Mouse (Mus musculus): ENCODE measurements around the gene Olfr1243. TPM values are rescaled to one million over a fixed set of nuclear protein-coding genes. Genes with fewer than 3 reads are reported as not detected.
"Not testable (repeated sequence)": the region's sequence is repeated elsewhere in the genome, so short reads cannot be mapped to it uniquely, and the experiment has no call there.

Gene Olfr1243
- not detected in 2 replicates for total RNA-seq (2012; rRNA removed)

DNA sequence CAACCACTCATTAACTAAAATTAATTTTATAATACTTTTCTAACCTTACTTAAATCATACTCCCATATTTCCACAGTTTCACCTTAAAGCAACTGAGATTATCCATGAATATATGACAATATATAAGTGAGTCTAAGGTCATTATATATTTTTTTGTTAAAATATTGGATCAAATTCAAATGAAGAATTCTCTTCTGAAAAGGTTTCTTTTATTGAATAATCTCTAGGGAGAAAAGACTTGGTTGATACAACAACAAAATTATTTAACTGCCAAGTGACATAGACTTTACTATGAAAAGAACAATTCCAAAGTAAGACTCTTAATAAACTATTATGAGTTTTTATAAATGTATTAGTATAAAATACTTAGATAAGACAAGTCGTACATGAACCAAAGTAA lies at the start of gene Olfr1243:
Olfr1243 (minus strand) TSS at position 101 of the 400 bp plus-strand sequence.
- H3K27ac ChIP-seq (ENCODE audit: insufficient read depth, low read depth, low read length, poor library complexity, severe bottlenecking), result no peak within 1 kb of the TSS
- H3K36me3 ChIP-seq (ENCODE audit: control insufficient read depth, insufficient read depth, low read length, poor library complexity, severe bottlenecking), result no peaks in the 10 kb centered on the region
- TF ChIP-seq ZNF384 (IDR thresholded peaks at IDR 0.05; ENCODE audit: low read depth, low read length) (no peak), CHD2 (IDR thresholded peaks at IDR 0.05; ENCODE audit: low read depth, low read length) (no peak), HCFC1 (IDR thresholded peaks at IDR 0.05; ENCODE audit: borderline replicate concordance, insufficient read depth, low read length) (no peak), MAFK (IDR thresholded peaks at IDR 0.05; ENCODE audit: insufficient read depth, low read depth, low read length) (no peak), ZC3H11A (IDR thresholded peaks at IDR 0.05; ENCODE audit: borderline replicate concordance, low read depth, low read length) (no peak)
- in situ Hi-C loops (cut with MboI; ENCODE audit: low sequenced_read_pairs in 2 of 2, unreplicated experiment in 2 of 2), result loop anchor here in 1 of 2 experiments (25.0 kb wide), 1 partner anchor 1169 kb away; no protein-coding TSS in a partner anchor
- H3K4me1 ChIP-seq (ENCODE audit: control insufficient read depth in 2 of 2, insufficient read depth in 2 of 2, low read length in 2 of 2, poor library complexity in 1 of 2), result no peaks in the 10 kb centered on the region
- H3K4me3 ChIP-seq (ENCODE audit: insufficient read depth in 1 of 2, low read depth in 1 of 2, low read length in 2 of 2, poor library complexity in 1 of 2, severe bottlenecking in 1 of 2), result no peak within 1 kb of the TSS
- H3K9me3 ChIP-seq (ENCODE audit: control insufficient read depth, insufficient read depth, low read depth, low read length), result no peaks in the 10 kb centered on the region
- no peak for DNase-seq (ENCODE audit: low read depth, low spot score)
- H3K9ac ChIP-seq (ENCODE audit: insufficient read depth, low read depth, low read length, poor library complexity, severe bottlenecking), result no peak within 1 kb of the TSS

DNA sequence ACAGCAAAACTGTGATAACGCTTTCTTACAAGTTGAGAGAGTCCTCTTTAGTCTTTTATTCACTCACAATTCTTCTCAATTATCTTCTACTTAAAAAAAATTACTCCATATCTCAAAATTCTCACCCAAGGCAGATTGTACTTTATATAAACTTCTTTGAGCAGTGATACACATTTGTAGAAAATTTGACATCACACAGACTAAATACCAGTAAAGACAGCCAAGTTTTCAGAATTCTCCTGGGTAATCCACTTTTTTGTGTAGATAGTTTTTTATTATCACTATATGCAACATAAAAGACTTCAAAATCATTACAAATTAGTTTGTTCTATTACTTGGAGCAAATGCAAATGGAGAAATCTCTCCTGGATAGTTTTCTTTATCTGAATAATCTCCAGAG lies 47.1 kb upstream of the Olfr1243 start, which contains the start of gene Olfr1245:
Olfr1245 (minus strand) TSS at position 101 of the 400 bp plus-strand sequence.
- H3K36me3 ChIP-seq (ENCODE audit: control insufficient read depth, insufficient read depth, low read length, poor library complexity, severe bottlenecking), result no peaks in the 10 kb centered on the region
- H3K9me3 ChIP-seq (ENCODE audit: control insufficient read depth, insufficient read depth, low read depth, low read length), result no peaks in the 10 kb centered on the region
- H3K4me3 ChIP-seq (ENCODE audit: insufficient read depth in 1 of 2, low read depth in 1 of 2, low read length in 2 of 2, poor library complexity in 1 of 2, severe bottlenecking in 1 of 2), result no peak within 1 kb of the TSS
- in situ Hi-C loops (cut with MboI; ENCODE audit: low sequenced_read_pairs in 2 of 2, unreplicated experiment in 2 of 2), result no loop called here
- H3K4me1 ChIP-seq (ENCODE audit: control insufficient read depth in 2 of 2, insufficient read depth in 2 of 2, low read length in 2 of 2, poor library complexity in 1 of 2), result no peaks in the 10 kb centered on the region
- TF ChIP-seq MAFK (IDR thresholded peaks at IDR 0.05; ENCODE audit: insufficient read depth, low read depth, low read length) (no peak), ZNF384 (IDR thresholded peaks at IDR 0.05; ENCODE audit: low read depth, low read length) (no peak), CHD2 (IDR thresholded peaks at IDR 0.05; ENCODE audit: low read depth, low read length) (no peak), HCFC1 (IDR thresholded peaks at IDR 0.05; ENCODE audit: borderline replicate concordance, insufficient read depth, low read length) (no peak), ZC3H11A (IDR thresholded peaks at IDR 0.05; ENCODE audit: borderline replicate concordance, low read depth, low read length) (no peak)
- no peak within 1 kb of the TSS for H3K27ac ChIP-seq (ENCODE audit: insufficient read depth, low read depth, low read length, poor library complexity, severe bottlenecking)
- H3K9ac ChIP-seq (ENCODE audit: insufficient read depth, low read depth, low read length, poor library complexity, severe bottlenecking), result no peak within 1 kb of the TSS
- no peak for DNase-seq (ENCODE audit: low read depth, low spot score)

DNA sequence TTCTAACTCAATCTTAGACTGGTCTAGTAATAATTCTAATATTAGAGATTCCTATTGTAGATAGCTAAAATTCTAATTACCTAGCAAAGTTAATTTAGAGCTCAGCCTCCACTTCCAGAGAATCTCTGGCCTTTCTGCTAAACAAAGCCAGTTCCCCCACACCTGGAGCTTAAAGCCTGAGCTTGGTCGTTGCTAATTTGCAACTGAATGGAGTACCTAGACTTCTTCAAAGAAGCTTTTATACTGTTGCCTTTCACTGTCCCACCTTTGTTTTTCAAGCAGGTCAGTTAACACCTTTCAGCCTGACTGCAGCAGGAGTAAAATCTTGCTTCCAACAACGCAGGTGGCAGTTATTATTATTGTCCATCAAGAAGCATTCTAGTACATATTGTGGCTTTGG lies 31.4 kb upstream of the Olfr1243 start:
- H3K27ac ChIP-seq (ENCODE audit: insufficient read depth, low read depth, low read length, poor library complexity, severe bottlenecking); H3K36me3 ChIP-seq (ENCODE audit: control insufficient read depth, insufficient read depth, low read length, poor library complexity, severe bottlenecking); in situ Hi-C loops (cut with MboI; ENCODE audit: low sequenced_read_pairs in 2 of 2, unreplicated experiment in 2 of 2); H3K9me3 ChIP-seq (ENCODE audit: control insufficient read depth, insufficient read depth, low read depth, low read length); DNase-seq (ENCODE audit: low read depth, low spot score); H3K4me1 ChIP-seq (ENCODE audit: control insufficient read depth in 2 of 2, insufficient read depth in 2 of 2, low read length in 2 of 2, poor library complexity in 1 of 2); H3K4me3 ChIP-seq (ENCODE audit: insufficient read depth in 1 of 2, low read depth in 1 of 2, low read length in 2 of 2, poor library complexity in 1 of 2, severe bottlenecking in 1 of 2); H3K9ac ChIP-seq (ENCODE audit: insufficient read depth, low read depth, low read length, poor library complexity, severe bottlenecking): not testable (repeated sequence)

DNA sequence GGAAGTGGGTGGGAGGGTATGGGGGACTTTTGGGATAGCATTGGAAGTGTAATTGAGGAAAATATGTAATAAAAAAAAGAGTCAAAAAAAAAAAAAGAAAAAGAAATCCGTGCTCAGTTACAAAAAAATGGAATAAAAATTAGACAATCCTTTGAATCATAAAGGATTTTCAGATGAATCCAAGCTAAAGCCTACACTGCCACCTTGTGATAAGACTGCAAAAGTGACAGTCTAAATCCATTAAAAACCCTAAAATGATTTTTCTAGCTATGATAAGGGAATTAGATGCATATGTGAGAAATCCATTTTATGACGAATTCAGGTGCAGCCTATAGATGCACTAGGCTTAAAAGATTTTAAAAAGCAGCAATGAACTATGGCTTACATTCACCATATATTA lies 13.2 kb upstream of the Olfr1243 start:
- Histone ChIP-seq H3K9ac (ENCODE audit: insufficient read depth, low read depth, low read length, poor library complexity, severe bottlenecking) (no peak overlapping the region), H3K27ac (ENCODE audit: insufficient read depth, low read depth, low read length, poor library complexity, severe bottlenecking) (no peak overlapping the region), H3K4me3 (ENCODE audit: insufficient read depth in 1 of 2, low read depth in 1 of 2, low read length in 2 of 2, poor library complexity in 1 of 2, severe bottlenecking in 1 of 2) (no peak overlapping the region), H3K4me1 (ENCODE audit: control insufficient read depth in 2 of 2, insufficient read depth in 2 of 2, low read length in 2 of 2, poor library complexity in 1 of 2) (no peaks in the 10 kb centered on the region), H3K9me3 (ENCODE audit: control insufficient read depth, insufficient read depth, low read depth, low read length) (no peaks in the 10 kb centered on the region), H3K36me3 (ENCODE audit: control insufficient read depth, insufficient read depth, low read length, poor library complexity, severe bottlenecking) (no peaks in the 10 kb centered on the region)
- no peak for DNase-seq (ENCODE audit: low read depth, low spot score)
- TF ChIP-seq MAFK (IDR thresholded peaks at IDR 0.05; ENCODE audit: insufficient read depth, low read depth, low read length) (no peak), ZNF384 (IDR thresholded peaks at IDR 0.05; ENCODE audit: low read depth, low read length) (no peak)
- in situ Hi-C loops (cut with MboI; ENCODE audit: low sequenced_read_pairs in 2 of 2, unreplicated experiment in 2 of 2), result loop anchor here in 1 of 2 experiments (25.0 kb wide), 1 partner anchor 1182 kb away; no protein-coding TSS in a partner anchor

DNA sequence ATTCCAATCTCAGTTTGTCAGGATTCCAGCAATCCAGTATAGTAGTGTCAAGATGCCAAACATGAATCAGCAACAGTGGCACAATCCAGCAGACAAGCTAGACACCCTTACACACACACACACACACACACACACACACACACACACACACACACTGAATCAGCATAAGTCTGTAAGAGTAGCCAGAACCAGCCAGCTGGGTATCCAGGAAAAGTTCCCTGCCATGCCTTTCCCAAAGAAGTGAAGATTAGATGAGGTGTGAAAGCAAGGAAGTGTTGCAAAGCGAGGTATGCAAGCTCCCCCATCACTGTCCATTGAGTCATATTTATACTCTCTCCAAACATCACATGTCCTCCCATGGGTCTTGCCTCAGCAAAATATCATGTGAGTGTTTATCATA lies 8.6 kb upstream of the Olfr1243 start:
- no peak for DNase-seq (ENCODE audit: low read depth, low spot score)
- H3K9ac ChIP-seq (ENCODE audit: insufficient read depth, low read depth, low read length, poor library complexity, severe bottlenecking), result no peak overlapping the region
- in situ Hi-C loops (cut with MboI; ENCODE audit: low sequenced_read_pairs in 2 of 2, unreplicated experiment in 2 of 2), result loop anchor here in 1 of 2 experiments (25.0 kb wide), 1 partner anchor 1178 kb away; no protein-coding TSS in a partner anchor
- H3K27ac ChIP-seq (ENCODE audit: insufficient read depth, low read depth, low read length, poor library complexity, severe bottlenecking), result no peak overlapping the region
- TF ChIP-seq ZC3H11A (IDR thresholded peaks at IDR 0.05; ENCODE audit: borderline replicate concordance, low read depth, low read length) (no peak), MAFK (IDR thresholded peaks at IDR 0.05; ENCODE audit: insufficient read depth, low read depth, low read length) (no peak), CHD2 (IDR thresholded peaks at IDR 0.05; ENCODE audit: low read depth, low read length) (no peak), ZNF384 (IDR thresholded peaks at IDR 0.05; ENCODE audit: low read depth, low read length) (no peak), HCFC1 (IDR thresholded peaks at IDR 0.05; ENCODE audit: borderline replicate concordance, insufficient read depth, low read length) (no peak)
- no peak overlapping the region for H3K4me3 ChIP-seq (ENCODE audit: insufficient read depth in 1 of 2, low read depth in 1 of 2, low read length in 2 of 2, poor library complexity in 1 of 2, severe bottlenecking in 1 of 2)
- no peaks in the 10 kb centered on the region for H3K4me1 ChIP-seq (ENCODE audit: control insufficient read depth in 2 of 2, insufficient read depth in 2 of 2, low read length in 2 of 2, poor library complexity in 1 of 2)
- H3K36me3 ChIP-seq (ENCODE audit: control insufficient read depth, insufficient read depth, low read length, poor library complexity, severe bottlenecking), result no peaks in the 10 kb centered on the region
- H3K9me3 ChIP-seq (ENCODE audit: control insufficient read depth, insufficient read depth, low read depth, low read length), result no peaks in the 10 kb centered on the region

Measured in ES-E14 (cell line).